Mouse (Mus musculus) liver, embryonic 14.5 days (tissue): ENCODE results near the gene Abhd8.

ENCODE experiments used
- CTCF ChIP-seq: IDR thresholded peaks from 2 replicates; pipeline ENCODE4 v1.5.1; 2016; ENCODE audit warnings: antibody characterized with exemption, low read depth, control low read depth
- EP300 ChIP-seq: IDR thresholded peaks from 2 replicates; pipeline ENCODE4 v1.6.1; 2016; ENCODE audit warnings: antibody characterized with exemption, low read depth

DNA sequence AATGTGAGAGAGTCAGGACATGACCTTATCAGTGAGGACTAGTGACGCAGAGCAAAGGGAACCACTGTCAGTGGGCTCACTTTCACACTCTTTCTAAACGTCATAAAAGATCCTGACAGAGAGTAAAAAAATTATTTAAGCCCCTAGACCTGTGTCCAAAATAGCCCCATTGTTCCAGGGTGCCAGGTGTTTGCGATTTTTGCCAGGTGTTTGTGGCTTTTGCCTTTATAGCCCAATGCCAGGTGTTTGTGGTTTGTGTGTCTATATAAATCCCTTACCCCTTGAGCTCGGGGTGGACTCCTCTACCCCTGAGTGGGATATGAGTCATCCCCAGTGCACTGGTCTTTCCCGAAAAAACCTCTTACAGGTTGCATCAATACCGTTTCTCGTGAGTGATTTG, 18.4 kb downstream of the Abhd8 start:
- no peak for TF ChIP-seq EP300
- no peak for TF ChIP-seq CTCF
